Mouse (Mus musculus) stomach, embryonic 15.5 days (tissue): ENCODE measurements around the gene Tfap2e. TPM values are rescaled to one million over a fixed set of nuclear protein-coding genes. Genes with fewer than 3 reads are reported as not detected.

Experiments
- ATAC-seq: fragments of 200-750 bp; cut with Nextera tagmentation; 2 replicates; pipeline ENCODE4 v1.8.0; 2017; ENCODE audit warnings: low read depth, moderate number of reproducible peaks, moderate TSS enrichment; ENCODE audit not compliant: insufficient read depth, low FRiP score
- H3K27ac ChIP-seq: fragments of 300-500 bp; sonication (generic); 2 replicates; pipeline ENCODE4 v1.5.1; 2015; ENCODE audit warnings: mild to moderate bottlenecking, inconsistent platforms
- H3K27me3 ChIP-seq: fragments of 300-500 bp; sonication (generic); replicated peaks from 2 replicates; pipeline ENCODE4 v1.6.1; 2015; ENCODE audit warnings: inconsistent platforms
- H3K36me3 ChIP-seq: fragments of 300-500 bp; sonication (generic); 2 replicates; pipeline ENCODE4 v1.6.1; 2015; ENCODE audit warnings: inconsistent platforms
- H3K4me1 ChIP-seq: fragments of 300-500 bp; sonication (generic); 2 replicates; pipeline ENCODE4 v1.6.1; 2015; ENCODE audit warnings: inconsistent platforms
- H3K4me2 ChIP-seq: fragments of 300-500 bp; sonication (generic); 2 replicates; pipeline ENCODE4 v1.6.1; 2015; ENCODE audit warnings: mild to moderate bottlenecking, inconsistent platforms
- H3K4me3 ChIP-seq: fragments of 300-500 bp; sonication (generic); replicated peaks from 2 replicates; pipeline ENCODE4 v1.5.1; 2015; ENCODE audit warnings: inconsistent platforms
- H3K9ac ChIP-seq: fragments of 300-500 bp; sonication (generic); 2 replicates; pipeline ENCODE4 v1.6.1; 2015; ENCODE audit warnings: inconsistent platforms
- H3K9me3 ChIP-seq: fragments of 300-500 bp; sonication (generic); 2 replicates; pipeline ENCODE4 v1.6.1; 2016; ENCODE audit warnings: inconsistent platforms
- WGBS: fragments of 180-500 bp; shearing (Covaris S2); methylation state at CpG from one replicate; pipeline ENCODE4 v1.1.7; 2015; 5-methylcytosine and 5-hydroxymethylcytosine counted together
- polyA plus RNA-seq: library from polyadenylated mRNA; unstranded; fragments of >200 nt; fragmentation: Nextera tagmentation; extraction: Ambion mirVana; gene quantifications from 2 replicates; pipeline ENCODE4 v1.2.1, GENCODE M21; 2015

Gene Tfap2e
- polyA plus RNA-seq, 1 experiment from 2014 or later, result not detected

DNA sequence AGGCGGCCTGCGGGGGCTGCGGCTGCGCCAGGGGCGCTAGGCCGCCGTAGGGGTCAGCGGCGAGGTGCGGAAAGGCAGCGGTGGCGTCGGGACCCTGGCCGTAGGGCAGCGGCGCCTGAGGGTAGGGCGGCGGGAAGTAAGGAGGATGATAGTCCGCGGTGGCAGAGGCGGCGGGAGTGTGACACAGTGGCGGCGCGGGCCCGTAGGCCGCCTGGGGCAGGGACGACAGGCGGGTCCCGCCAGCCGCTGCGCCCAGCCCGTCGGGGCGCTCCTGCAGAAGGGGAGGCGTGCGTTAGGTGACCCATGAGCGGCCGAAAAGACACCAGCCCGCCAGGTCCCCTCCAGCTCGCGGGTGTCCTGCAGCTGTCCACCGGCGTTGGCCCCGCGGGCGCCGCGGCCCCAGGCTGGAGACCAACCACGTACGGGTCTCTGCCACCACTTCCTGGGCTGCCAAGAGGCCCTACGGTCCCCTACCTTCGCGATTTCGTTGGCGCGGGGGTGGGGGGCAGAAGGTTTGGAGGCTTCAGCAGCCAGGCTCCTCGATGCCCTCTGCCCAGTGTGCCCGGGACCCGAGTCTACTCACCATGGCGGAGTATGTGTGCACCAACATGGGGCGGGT, 549 bp downstream of the Tfap2e start:
- peaks cover 21% of the 10 kb centered on the region for H3K4me1 ChIP-seq
- H3K4me3 ChIP-seq, result peak overlapping the region; percentile 36
- WGBS, result 2% methylated on average over 54 of the region's 62 CpGs
- no peak for ATAC-seq
- peak overlapping the region; percentile 57 for H3K4me2 ChIP-seq
- no peaks in the 10 kb centered on the region for H3K36me3 ChIP-seq
- no peaks in the 10 kb centered on the region for H3K9me3 ChIP-seq
- peaks cover 88% of the 10 kb centered on the region for H3K27me3 ChIP-seq
- no peak overlapping the region for H3K9ac ChIP-seq
- H3K27ac ChIP-seq, result no peak overlapping the region

- H3K4me1 ChIP-seq, result peaks cover 21% of the 10 kb centered on the region
- H3K27me3 ChIP-seq, result peaks cover 95% of the 10 kb centered on the region
- H3K36me3 ChIP-seq, result no peaks in the 10 kb centered on the region
- H3K4me3 ChIP-seq, result peak overlapping the region; percentile 36
- H3K27ac ChIP-seq, result no peak overlapping the region
- no peak overlapping the region for H3K9ac ChIP-seq
- ATAC-seq, result no peak
- H3K4me2 ChIP-seq, result peak overlapping the region; percentile 57
- H3K9me3 ChIP-seq, result no peaks in the 10 kb centered on the region
- 4% methylated on average over 51 of the region's 51 CpGs for WGBS
Observed at GRCm38 (mm10) chr4:126734700-126735381, 1.2 kb downstream of the Tfap2e start.

- Histone ChIP-seq H3K36me3 (no peaks in the 10 kb centered on the region), H3K27ac (no peak overlapping the region), H3K9ac (no peak overlapping the region), H3K4me2 (no peak overlapping the region), H3K4me3 (no peak overlapping the region), H3K27me3 (peaks cover 94% of the 10 kb centered on the region), H3K4me1 (peaks cover 21% of the 10 kb centered on the region), H3K9me3 (no peaks in the 10 kb centered on the region)
- no peak for ATAC-seq
- WGBS, result 4% methylated on average over 16 of the region's 16 CpGs
Observed at GRCm38 (mm10) chr4:126734001-126734603, 1.9 kb downstream of the Tfap2e start.

GRCm38 (mm10) chr4:126732531-126733380, 3.3 kb downstream of the Tfap2e start:
- Histone ChIP-seq H3K27ac (no peak overlapping the region), H3K27me3 (peaks cover 83% of the 10 kb centered on the region), H3K9ac (no peak overlapping the region), H3K9me3 (no peaks in the 10 kb centered on the region), H3K36me3 (no peaks in the 10 kb centered on the region), H3K4me1 (peaks cover 21% of the 10 kb centered on the region), H3K4me2 (peak overlapping the region; percentile 19; the same call in 1 of the 2 replicates), H3K4me3 (0 out of 2 replicates have a peak overlapping the region, but pooled peaks have one; percentile 6)
- ATAC-seq, result no peak
- WGBS, result 5% methylated on average over 26 of the region's 26 CpGs

- ATAC-seq, result no peak
- Histone ChIP-seq H3K4me2 (peak overlapping the region; percentile 19; the same call in 1 of the 2 replicates), H3K4me1 (peaks cover 21% of the 10 kb centered on the region), H3K27me3 (peaks cover 77% of the 10 kb centered on the region), H3K4me3 (0 out of 2 replicates have a peak overlapping the region, but pooled peaks have one; percentile 6), H3K36me3 (no peaks in the 10 kb centered on the region), H3K9me3 (no peaks in the 10 kb centered on the region), H3K27ac (no peak overlapping the region), H3K9ac (no peak overlapping the region)
- 4% methylated on average over 18 of the region's 18 CpGs for WGBS
Observed at GRCm38 (mm10) chr4:126732111-126732510, 3.9 kb downstream of the Tfap2e start.

DNA sequence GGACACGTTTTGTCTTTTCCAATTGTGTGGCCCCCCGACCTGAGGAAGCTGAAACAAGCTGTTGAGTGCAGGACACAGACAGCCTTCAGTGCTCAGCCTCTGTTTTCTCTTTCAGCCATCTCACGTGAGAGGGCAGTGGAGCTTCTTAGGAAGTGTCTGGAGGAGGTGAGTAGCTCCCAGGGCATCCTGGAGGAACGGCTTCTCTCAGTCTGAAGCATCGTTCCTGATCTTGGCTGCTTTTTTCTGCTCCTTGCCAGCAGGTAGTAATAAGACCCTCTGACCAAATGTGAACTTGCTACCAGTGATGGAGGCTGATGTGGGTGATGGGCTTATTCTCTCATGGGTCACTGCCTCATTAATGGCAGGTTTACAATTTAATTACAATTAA, 28.6 kb downstream of the Tfap2e start:
- Histone ChIP-seq H3K4me1 (no peaks in the 10 kb centered on the region), H3K9ac (no peak overlapping the region), H3K4me2 (no peak overlapping the region), H3K27ac (no peak overlapping the region), H3K4me3 (no peak overlapping the region), H3K27me3 (no peaks in the 10 kb centered on the region), H3K9me3 (no peaks in the 10 kb centered on the region), H3K36me3 (peaks cover 55% of the 10 kb centered on the region)
- ATAC-seq, result no peak
- WGBS, result 86% methylated on average over 5 of the region's 5 CpGs

- Histone ChIP-seq H3K36me3 (peaks cover 52% of the 10 kb centered on the region), H3K9ac (no peak overlapping the region), H3K4me2 (no peak overlapping the region), H3K9me3 (no peaks in the 10 kb centered on the region), H3K27ac (no peak overlapping the region), H3K27me3 (no peaks in the 10 kb centered on the region), H3K4me3 (no peak overlapping the region), H3K4me1 (no peaks in the 10 kb centered on the region)
- WGBS, result 82% methylated on average over 12 of the region's 12 CpGs
- ATAC-seq, result no peak
Observed at GRCm38 (mm10) chr4:126706630-126707438, 29.2 kb downstream of the Tfap2e start.

GRCm38 (mm10) chr4:126696908-126697307, 39.1 kb downstream of the Tfap2e start:
- H3K4me2 ChIP-seq, result no peak overlapping the region
- no peak overlapping the region for H3K9ac ChIP-seq
- no peaks in the 10 kb centered on the region for H3K9me3 ChIP-seq
- WGBS, result 87% methylated on average over 4 of the region's 4 CpGs
- no peak overlapping the region for H3K4me3 ChIP-seq
- no peak for ATAC-seq
- no peak overlapping the region for H3K27ac ChIP-seq
- H3K36me3 ChIP-seq, result peaks cover 5% of the 10 kb centered on the region; the same call in 1 of the 2 replicates
- H3K27me3 ChIP-seq, result no peaks in the 10 kb centered on the region
- no peaks in the 10 kb centered on the region for H3K4me1 ChIP-seq

DNA sequence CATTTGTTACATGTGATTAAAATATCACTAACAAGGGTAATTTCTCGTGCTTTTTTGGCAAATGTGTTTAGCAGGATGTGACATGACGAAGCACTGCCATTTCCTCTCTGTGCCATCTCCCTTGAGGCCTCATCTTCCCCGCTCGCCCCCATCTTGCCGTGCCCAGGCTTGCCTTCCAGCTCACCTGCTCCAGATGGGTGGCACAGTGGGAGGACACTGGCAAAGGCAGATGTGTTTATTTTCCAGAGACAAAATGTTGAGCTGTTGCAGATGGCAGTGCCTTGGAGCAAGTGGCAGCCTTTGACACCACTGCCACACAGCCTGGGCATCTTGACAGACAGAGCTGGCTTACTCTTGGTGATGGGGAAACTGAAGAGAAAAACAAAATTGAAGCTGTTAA, 43.0 kb downstream of the Tfap2e start:
- no peak overlapping the region for H3K9ac ChIP-seq
- H3K27me3 ChIP-seq, result no peaks in the 10 kb centered on the region
- H3K27ac ChIP-seq, result no peak overlapping the region
- WGBS, result 84% methylated on average over 5 of the region's 5 CpGs
- H3K4me2 ChIP-seq, result no peak overlapping the region
- H3K4me3 ChIP-seq, result no peak overlapping the region
- no peaks in the 10 kb centered on the region for H3K9me3 ChIP-seq
- no peaks in the 10 kb centered on the region for H3K4me1 ChIP-seq
- ATAC-seq, result no peak
- H3K36me3 ChIP-seq, result peaks cover 7% of the 10 kb centered on the region; the same call in 1 of the 2 replicates

- H3K27me3 ChIP-seq, result no peaks in the 10 kb centered on the region
- ATAC-seq, result no peak
- H3K27ac ChIP-seq, result no peak overlapping the region
- no peak overlapping the region for H3K9ac ChIP-seq
- H3K36me3 ChIP-seq, result peaks cover 19% of the 10 kb centered on the region; the same call in 1 of the 2 replicates
- H3K4me3 ChIP-seq, result no peak overlapping the region
- H3K4me1 ChIP-seq, result no peaks in the 10 kb centered on the region
- no peaks in the 10 kb centered on the region for H3K9me3 ChIP-seq
- H3K4me2 ChIP-seq, result no peak overlapping the region
- WGBS, result 82% methylated on average over 2 of the region's 2 CpGs
Observed at GRCm38 (mm10) chr4:126689457-126689856, 46.6 kb downstream of the Tfap2e start.

DNA sequence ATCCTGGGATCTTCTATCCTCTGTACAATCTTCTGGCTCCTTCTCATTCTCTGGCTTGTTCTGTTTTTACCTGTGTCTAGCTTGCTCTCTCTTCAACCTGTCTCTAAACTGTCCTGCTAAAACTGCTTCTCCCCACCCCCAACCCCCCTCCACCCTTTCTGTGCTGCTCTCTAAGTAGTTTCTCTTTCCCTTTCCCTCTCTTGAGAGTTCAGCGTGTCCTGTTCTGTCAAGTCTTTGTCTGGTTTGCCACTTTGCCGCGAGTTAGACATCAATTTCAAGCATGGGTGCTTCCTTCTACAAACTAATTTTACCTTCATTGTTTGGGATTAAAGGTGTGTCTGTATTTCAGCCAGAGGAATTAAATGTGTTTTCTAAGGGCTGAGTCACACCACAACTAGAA, 53.0 kb downstream of the Tfap2e start:
- no peaks in the 10 kb centered on the region for H3K9me3 ChIP-seq
- H3K4me1 ChIP-seq, result no peaks in the 10 kb centered on the region
- ATAC-seq, result no peak
- peaks cover 12% of the 10 kb centered on the region; the same call in 1 of the 2 replicates for H3K36me3 ChIP-seq
- H3K27me3 ChIP-seq, result no peaks in the 10 kb centered on the region
- H3K4me3 ChIP-seq, result no peak overlapping the region
- H3K4me2 ChIP-seq, result no peak overlapping the region
- no peak overlapping the region for H3K27ac ChIP-seq
- WGBS, result 71% methylated on average over 3 of the region's 3 CpGs
- H3K9ac ChIP-seq, result no peak overlapping the region
